Mouse (Mus musculus) layer of hippocampus, postnatal 10 days (tissue): Measurements from ENCODE around the gene Znrf2. TPM values are rescaled to one million over a fixed set of nuclear protein-coding genes. Genes with fewer than 3 reads are reported as not detected.

Experiments
- total RNA-seq, 2 experiments: library from RNA; stranded (reverse); gene quantifications; 2 replicates each; pipeline ENCODE4 v1.2.3; 2021

The Znrf2 gene
- total RNA-seq, 2 experiments from 2014 or later = 44.1 to 50.0 TPM

Other genes starting within 250 kb of the Znrf2 start
- 10 to 100 TPM in 1 of 2 experiments, 1 to 10 TPM in 1; 9.5 to 12.3 TPM for gene Plekha8, start 221.8 kb upstream of the Znrf2 start, total RNA-seq
- gene Fkbp14, start 219.6 kb upstream of the Znrf2 start, total RNA-seq = 10 to 100 TPM; 10.9 to 13.1 TPM
- gene Mturn, start 135.3 kb upstream of the Znrf2 start, total RNA-seq = 100 to 1,000 TPM; 218 to 231 TPM
- gene Nod1, start 155.7 kb downstream of the Znrf2 start, total RNA-seq = 1 to 10 TPM; 3.1 to 4.1 TPM
- gene Ggct, start 176.0 kb downstream of the Znrf2 start, total RNA-seq = 10 to 100 TPM; 37.8 to 39.9 TPM
- 100 to 1,000 TPM; 165 to 171 TPM for gene Gars, start 221.1 kb downstream of the Znrf2 start, total RNA-seq